Mouse (Mus musculus): ENCODE results near the gene Chn2.

Chn2 gene

GRCm38 (mm10) chr6:54118897-54119296, 79.5 kb downstream of the Chn2 start:
- no peak for DNase-seq (ENCODE audit: low spot score in 2 of 2)

- no peak for DNase-seq (ENCODE audit: low spot score in 2 of 2)
Measured at GRCm38 (mm10) chr6:54119461-54119860, 80.1 kb downstream of the Chn2 start.

GRCm38 (mm10) chr6:54119885-54120666, 80.7 kb downstream of the Chn2 start:
- peak; percentile 64 to 80 for DNase-seq (ENCODE audit: low spot score in 2 of 2)

- no peak for DNase-seq (ENCODE audit: low spot score in 2 of 2)
Measured at GRCm38 (mm10) chr6:54120889-54121288, 81.5 kb downstream of the Chn2 start.

- DNase-seq (ENCODE audit: low spot score in 2 of 2), result no peak
Measured at GRCm38 (mm10) chr6:54124519-54124918, 85.2 kb downstream of the Chn2 start.

GRCm38 (mm10) chr6:54125536-54125935, 86.2 kb downstream of the Chn2 start:
- DNase-seq (ENCODE audit: low spot score in 2 of 2), result no peak

- peak; percentile 81 to 82 for DNase-seq (ENCODE audit: low spot score in 2 of 2)
Measured at GRCm38 (mm10) chr6:54126225-54126992, 87.1 kb downstream of the Chn2 start.

- DNase-seq (ENCODE audit: low spot score in 2 of 2), result peak in 1 of 2 experiments; percentile 46
Measured at GRCm38 (mm10) chr6:54126993-54127697, 87.8 kb downstream of the Chn2 start.

- no peak for DNase-seq (ENCODE audit: low spot score in 2 of 2)
Measured at GRCm38 (mm10) chr6:54128702-54129101, 89.3 kb downstream of the Chn2 start.

GRCm38 (mm10) chr6:54129570-54129969, 90.2 kb downstream of the Chn2 start:
- no peak for DNase-seq (ENCODE audit: low spot score in 2 of 2)

GRCm38 (mm10) chr6:54130881-54131280, 91.5 kb downstream of the Chn2 start:
- DNase-seq (ENCODE audit: low spot score in 2 of 2), result no peak

GRCm38 (mm10) chr6:54132576-54132975, 93.2 kb downstream of the Chn2 start:
- DNase-seq (ENCODE audit: low spot score in 2 of 2), result no peak

GRCm38 (mm10) chr6:54133231-54133630, 93.9 kb downstream of the Chn2 start:
- DNase-seq (ENCODE audit: low spot score in 2 of 2), result no peak

GRCm38 (mm10) chr6:54138157-54138556, 98.8 kb downstream of the Chn2 start:
- no peak for DNase-seq (ENCODE audit: low spot score in 2 of 2)

GRCm38 (mm10) chr6:54140488-54140887, 101.1 kb downstream of the Chn2 start:
- DNase-seq (ENCODE audit: low spot score in 2 of 2), result no peak

- no peak for DNase-seq (ENCODE audit: low spot score in 2 of 2)
Measured at GRCm38 (mm10) chr6:54141165-54141564, 101.8 kb downstream of the Chn2 start.

GRCm38 (mm10) chr6:54142848-54143651, 103.7 kb downstream of the Chn2 start:
- no peak for DNase-seq (ENCODE audit: low spot score in 2 of 2)

- no peak for DNase-seq (ENCODE audit: low spot score in 2 of 2)
Measured at GRCm38 (mm10) chr6:54143652-54143960, 104.3 kb downstream of the Chn2 start.

GRCm38 (mm10) chr6:54148844-54149526, 109.6 kb downstream of the Chn2 start:
- DNase-seq (ENCODE audit: low spot score in 2 of 2), result no peak

GRCm38 (mm10) chr6:54150821-54151220, 111.5 kb downstream of the Chn2 start:
- DNase-seq (ENCODE audit: low spot score in 2 of 2), result no peak
